Mouse (Mus musculus) layer of hippocampus, adult 2 months (tissue): ENCODE results near the gene Trpc4. TPM values are rescaled to one million over a fixed set of nuclear protein-coding genes. Genes with fewer than 3 reads are reported as not detected.

ENCODE experiments used
- DNase-seq, 2 experiments: peaks; one replicate each; pipeline ENCODE4 v3.0.0; 2022; ENCODE audit warnings: low spot score in 2 of 2
- H3K27ac ChIP-seq: fragments of 200-600 bp; 2 replicates; pipeline ENCODE4 v1.8.1; 2022
- H3K4me3 ChIP-seq: fragments of 200-600 bp; 2 replicates; pipeline ENCODE4 v1.8.1; 2022; ENCODE audit warnings: mild to moderate bottlenecking
- CTCF ChIP-seq: fragments of 200-600 bp; conservative IDR thresholded peaks from 2 replicates; pipeline ENCODE4 v1.8.1; 2022; ENCODE audit warnings: antibody characterized with exemption, mild to moderate bottlenecking, moderate library complexity
- long read RNA-seq, 2 experiments: library from polyadenylated mRNA; stranded (forward); transcript quantifications; one replicate each; pipeline ENCODE4 v2.0.0; 2021; ENCODE audit warnings: borderline mapping rate in 2 of 2
- total RNA-seq, 2 experiments: library from RNA; stranded (reverse); gene quantifications; 2 replicates each; pipeline ENCODE4 v1.2.3; 2021

Trpc4 gene
- 10 to 100 TPM; 63.9 to 66.6 TPM for total RNA-seq
- long read RNA-seq, experiment 1, transcript Trpc4-201 (11 exons, 3,473 nt): major isoform, 5 of 14 reads
- long read RNA-seq, experiment 1, partial matches to known transcripts: 2 of 14 reads
- long read RNA-seq, experiment 1, other reads (novel, unspliced or antisense): 6 of 14 reads
- long read RNA-seq, experiment 2, transcript Trpc4-201 (11 exons, 3,473 nt): major isoform, 24 of 40 reads
- long read RNA-seq, experiment 2, partial matches to known transcripts: 6 of 40 reads
- long read RNA-seq, experiment 2, other reads (novel, unspliced or antisense): 9 of 40 reads

DNA sequence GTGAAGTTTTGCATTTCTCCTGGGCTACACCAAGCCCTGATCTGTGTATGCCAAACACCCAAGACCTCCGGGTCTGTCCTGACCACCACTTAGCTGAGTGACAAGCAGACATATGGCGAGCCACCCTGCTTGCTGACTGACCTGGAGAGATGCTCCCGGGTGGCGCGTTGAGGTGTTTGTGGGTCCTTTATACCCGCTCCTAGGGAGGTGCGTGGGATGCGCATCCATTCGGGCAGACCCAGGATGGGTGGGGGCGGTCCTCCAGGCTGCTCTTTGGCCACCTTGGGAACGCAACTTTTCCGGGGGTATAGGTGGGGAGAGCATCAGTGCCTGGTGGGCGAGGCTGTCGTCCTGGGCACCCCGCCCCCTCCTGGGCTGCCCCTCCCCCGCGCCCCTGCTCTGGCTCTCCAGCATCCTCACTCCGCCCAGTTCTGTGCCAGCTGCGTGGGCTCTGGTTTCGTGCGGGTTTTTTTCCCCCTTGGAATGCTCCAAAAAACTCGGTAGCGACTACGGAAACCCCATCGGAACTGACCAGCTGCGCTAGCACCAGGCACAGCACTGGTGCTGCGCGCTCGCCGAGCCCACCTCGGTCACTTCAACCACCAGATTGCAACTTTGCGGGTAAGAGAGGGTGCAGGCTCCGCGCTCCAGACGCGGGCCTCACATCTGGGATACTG is at the start of gene Trpc4:
Gene Trpc4, plus strand, starts transcription at position 397 of the 677 bp plus-strand sequence.
- Histone ChIP-seq H3K4me3 (peak within 1 kb of the TSS; percentile 73), H3K27ac (peak within 1 kb of the TSS; percentile 97)
- TF ChIP-seq CTCF: no peak
- DNase-seq: peak in 1 of 2 experiments; percentile 46

DNA sequence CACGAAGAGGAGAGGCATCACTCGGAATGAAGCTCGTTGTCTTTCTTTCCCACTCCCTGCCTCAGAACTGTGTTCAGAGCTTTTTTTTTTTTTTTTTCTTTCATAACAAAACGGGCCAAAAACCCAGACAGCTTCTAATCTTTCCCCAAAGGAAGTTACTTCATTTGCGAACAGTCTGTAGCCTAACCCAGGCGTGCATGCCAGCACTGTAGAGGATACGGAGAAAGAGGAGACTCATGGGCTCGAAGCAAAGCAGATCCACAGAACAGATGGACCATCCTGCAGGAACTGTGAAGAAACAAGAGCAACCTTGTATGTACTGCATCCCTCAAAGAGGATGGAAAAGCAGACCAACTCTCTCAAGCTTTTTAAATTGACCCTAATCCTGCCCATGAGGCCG is 44.3 kb upstream of the Trpc4 start:
- peak in 1 of 2 experiments; percentile 2 for DNase-seq
- no peak overlapping the region for H3K27ac ChIP-seq
- no peak for TF ChIP-seq CTCF
- H3K4me3 ChIP-seq: no peak overlapping the region

DNA sequence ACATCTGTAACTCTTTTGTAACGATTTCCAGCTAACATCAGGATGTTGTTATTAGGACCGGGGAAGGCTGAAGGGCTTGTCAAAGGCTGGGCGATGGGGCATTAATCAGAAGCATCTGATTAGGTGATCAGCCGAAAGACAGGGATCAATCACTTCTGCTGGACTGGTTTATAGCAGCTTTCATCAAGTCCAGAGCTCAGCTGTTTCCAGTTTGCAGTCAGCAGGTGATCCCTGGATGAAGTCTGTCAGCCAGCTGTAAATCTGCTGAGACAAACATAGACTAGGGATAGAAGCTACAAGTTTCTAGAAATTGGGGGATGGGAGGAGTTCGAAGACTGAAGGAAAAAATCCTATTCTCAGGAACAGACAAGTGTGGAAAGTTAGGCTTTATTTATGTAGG is 20.5 kb upstream of the Trpc4 start:
- H3K27ac ChIP-seq: no peak overlapping the region
- DNase-seq: no peak

DNA sequence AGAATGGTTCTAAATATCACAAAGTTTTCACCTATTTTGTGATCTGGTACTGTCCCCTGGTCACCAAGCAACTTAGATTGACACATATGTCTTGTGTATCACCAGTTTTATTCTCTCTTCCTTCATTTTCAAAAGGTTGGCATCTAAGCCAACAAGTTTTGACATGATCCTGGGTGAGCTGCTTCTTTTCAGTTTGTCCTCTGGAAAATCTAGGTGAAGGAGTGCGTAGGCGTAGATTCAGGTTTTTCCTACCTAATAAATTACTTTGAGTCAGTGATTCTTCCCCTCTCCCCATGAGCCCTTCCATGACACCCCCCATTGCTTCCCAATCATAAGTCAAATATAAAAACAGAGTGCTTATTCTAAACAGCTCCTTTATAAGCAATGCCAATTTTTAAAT is 14.5 kb upstream of the Trpc4 start:
- H3K4me3 ChIP-seq: no peak overlapping the region
- no peak for DNase-seq
- TF ChIP-seq CTCF: no peak
- no peak overlapping the region for H3K27ac ChIP-seq

More for the DNA sequence above, 20.5 kb upstream of the Trpc4 start:
- no peak overlapping the region for H3K4me3 ChIP-seq
- no peak for TF ChIP-seq CTCF

DNA sequence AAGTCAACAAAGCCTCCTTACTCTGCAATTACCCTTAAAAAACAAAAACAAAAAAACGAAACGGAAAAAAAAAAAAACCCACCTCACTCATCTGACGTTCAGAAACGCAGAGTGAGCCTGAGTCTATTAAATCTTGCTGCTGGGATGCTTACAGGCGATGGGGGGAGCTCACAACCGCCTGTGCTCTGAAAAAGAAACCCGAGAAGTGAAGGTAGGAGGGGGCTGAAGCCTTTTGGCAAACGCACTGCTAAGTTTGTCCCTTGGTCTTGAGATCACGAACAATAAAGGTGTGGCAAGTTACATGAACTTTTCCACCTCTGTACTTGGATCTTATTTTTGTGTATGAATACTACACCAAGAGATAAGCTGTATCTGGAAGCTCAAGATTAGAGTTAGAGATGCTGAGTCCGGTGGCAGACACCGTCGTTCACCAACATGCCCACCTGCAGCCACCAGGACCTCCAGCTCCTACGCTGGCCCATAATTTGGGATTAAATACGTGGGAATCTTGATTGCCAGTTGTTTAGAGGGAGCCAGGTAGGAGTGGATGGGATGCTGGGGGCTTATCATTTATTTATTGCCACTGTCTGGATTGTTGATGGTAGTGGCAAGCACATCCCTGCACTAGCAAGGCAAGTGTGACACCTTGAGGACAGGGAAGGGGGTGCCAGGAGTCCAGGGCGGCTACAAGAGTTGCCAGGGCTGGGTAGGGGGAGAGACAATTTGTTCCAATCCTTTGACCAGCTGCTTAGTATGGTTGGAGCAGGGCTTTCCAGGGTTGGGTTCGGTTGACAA is 794 bp upstream of the Trpc4 start:
- peak; percentile 48 to 62 for DNase-seq
- Histone ChIP-seq H3K27ac (peak overlapping the region; percentile 97), H3K4me3 (peak overlapping the region; percentile 73)
- peak; percentile 74 for TF ChIP-seq CTCF

DNA sequence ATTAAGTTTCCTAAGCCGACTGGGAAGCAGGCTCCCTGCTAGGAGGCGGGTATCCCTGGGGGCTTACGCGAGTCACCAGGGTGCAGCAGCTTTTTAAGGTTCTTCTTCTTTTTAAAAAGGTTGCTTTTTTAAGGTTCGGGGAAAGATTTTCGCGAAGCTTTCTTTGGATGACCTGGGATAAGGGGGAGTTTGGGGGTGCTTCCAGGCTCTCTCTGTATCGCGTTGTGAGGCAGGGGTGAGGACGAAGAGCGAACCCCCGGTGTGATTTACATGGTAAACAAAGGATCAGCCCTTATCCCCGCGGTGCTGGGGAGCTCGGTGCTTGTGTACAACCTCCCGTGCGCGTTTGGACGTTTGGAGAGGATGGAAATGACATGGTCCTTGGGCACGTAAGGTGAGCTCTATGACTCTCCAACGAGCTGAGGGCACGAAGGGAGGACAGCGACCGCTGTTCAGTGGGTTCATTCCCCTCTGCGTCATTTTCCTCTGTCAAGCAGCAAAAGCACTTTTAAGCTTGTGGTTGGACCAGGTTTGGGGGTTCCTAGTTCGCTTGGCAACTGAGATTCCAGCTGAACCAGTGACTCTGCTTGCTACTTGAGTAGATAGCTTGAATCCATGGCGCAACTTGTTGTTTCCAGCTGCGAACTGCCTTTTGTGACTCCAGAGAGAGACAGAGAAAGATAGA is 623 bp downstream of the Trpc4 start:
- Histone ChIP-seq H3K4me3 (peak overlapping the region; percentile 73), H3K27ac (peak overlapping the region; percentile 97)
- DNase-seq: no peak
- TF ChIP-seq CTCF: no peak

DNA sequence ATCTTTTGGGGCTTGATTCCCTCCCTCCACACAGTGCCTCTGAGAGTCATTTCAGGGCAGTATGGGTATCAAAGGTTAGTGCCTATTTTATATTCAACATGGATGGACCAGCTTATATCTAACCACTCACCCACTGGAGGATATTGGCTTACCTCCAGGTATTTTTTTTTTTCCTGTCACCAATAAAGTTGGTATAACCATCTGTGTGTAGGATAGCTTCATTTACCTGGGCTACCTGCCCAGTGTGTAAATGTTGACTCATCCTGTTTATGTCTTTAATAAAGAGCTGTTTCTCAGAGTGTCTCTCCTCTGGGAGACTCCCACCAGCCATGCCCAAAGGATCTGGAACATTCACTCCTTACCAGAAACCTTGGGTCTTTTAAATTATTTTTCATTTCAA is 14.9 kb downstream of the Trpc4 start:
- Histone ChIP-seq H3K4me3 (no peak overlapping the region), H3K27ac (no peak overlapping the region)
- DNase-seq: no peak
- no peak for TF ChIP-seq CTCF

DNA sequence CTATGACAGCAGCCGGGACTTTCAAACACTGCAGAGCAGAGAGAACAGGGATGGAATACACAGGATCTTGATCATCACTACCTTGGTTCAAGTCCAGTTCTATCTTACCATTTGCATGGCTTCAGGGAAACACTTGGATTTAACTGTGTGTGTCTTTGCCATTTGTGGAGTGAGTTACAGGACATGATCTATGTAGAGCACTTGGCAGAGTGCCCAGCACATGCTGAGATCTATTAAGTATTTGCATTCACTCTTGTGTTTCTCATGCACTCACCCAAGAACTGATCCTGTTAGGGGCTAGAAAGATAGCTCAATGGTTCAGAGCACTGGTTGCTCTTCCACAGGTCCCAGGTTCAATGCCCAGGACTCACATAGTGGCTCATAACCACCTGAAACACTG is 21.5 kb downstream of the Trpc4 start:
- TF ChIP-seq CTCF: no peak
- H3K4me3 ChIP-seq: no peak overlapping the region
- H3K27ac ChIP-seq: no peak overlapping the region
- DNase-seq: no peak

DNA sequence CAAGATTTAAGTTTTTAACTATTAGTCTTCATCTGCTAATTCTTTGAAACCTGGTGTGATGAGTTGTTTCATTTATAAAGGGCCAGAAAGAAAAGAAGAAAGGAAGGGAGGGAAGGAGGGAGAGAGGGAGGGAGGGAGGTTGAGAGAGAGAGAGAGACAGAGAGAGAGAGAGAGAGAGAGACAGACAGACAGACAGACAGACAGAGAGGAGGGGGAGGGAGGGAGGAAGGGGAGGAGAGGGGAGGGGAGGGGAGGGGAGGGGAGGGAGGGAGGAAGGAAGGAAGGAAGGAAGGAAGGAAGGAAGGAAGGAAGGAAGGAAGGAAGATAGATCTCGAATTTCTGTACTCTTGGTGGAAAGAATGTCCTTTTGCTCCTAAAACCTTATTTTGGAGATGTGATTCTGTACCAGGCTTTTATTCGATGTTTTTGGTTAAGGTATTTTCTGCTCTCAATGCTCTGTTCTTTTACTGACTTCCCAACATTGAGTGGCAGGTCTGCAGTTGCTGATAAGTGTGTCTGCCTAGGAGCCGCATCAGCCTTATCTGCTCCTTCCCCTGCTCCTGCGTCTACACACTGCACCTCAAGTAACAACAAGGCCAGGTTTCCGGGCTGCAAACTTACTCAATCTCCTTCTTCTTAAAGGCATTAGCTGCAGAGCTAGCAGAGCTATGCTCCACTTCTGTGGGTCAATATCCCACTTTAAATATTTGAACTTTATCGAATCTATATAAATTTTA is 35.3 kb downstream of the Trpc4 start:
- Histone ChIP-seq H3K27ac (no peak overlapping the region), H3K4me3 (no peak overlapping the region)
- no peak for TF ChIP-seq CTCF
- no peak for DNase-seq

DNA sequence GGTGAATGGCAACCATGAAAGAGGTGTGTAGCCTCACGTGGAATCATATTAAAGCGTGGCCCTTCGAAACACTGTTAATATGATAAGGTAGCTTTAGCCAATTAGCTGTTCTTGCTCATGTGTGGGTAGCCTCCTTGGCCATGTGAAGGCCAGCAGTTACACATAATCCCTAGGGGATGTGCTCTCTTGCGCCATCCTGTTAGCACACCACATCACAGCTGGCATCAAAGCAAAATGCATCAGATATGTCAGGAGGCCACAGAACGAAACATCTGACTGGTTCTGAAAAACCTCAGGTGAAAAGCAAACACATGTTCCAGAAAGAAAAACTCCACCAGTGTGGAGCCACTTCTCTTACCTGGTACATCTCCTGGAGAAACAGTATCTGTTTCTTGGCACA is 45.4 kb downstream of the Trpc4 start:
- no peak for TF ChIP-seq CTCF
- Histone ChIP-seq H3K4me3 (no peak overlapping the region), H3K27ac (no peak overlapping the region)
- DNase-seq: no peak

DNA sequence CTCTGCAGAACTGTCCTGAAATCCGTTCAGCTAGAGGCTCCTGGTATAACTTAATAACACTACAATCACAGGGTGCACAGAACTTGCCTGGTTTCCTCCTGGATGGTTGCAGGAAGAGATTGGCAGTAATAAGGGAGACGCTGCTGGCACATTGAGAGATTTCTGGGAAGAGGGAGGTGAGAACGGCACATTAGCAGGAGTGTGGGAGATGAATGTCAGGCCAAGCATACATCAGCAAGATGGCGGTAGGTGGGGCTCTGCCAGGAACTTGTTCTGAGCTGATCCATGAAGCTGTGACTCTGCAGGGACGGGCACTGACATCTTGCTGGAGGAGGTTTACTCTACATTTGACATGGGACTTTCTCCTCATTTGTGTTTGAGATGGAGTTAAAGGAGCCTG is 48.6 kb downstream of the Trpc4 start:
- no peak for TF ChIP-seq CTCF
- peak; percentile 51 to 61 for DNase-seq
- no peak overlapping the region for H3K4me3 ChIP-seq
- peak overlapping the region; percentile 62 for H3K27ac ChIP-seq

DNA sequence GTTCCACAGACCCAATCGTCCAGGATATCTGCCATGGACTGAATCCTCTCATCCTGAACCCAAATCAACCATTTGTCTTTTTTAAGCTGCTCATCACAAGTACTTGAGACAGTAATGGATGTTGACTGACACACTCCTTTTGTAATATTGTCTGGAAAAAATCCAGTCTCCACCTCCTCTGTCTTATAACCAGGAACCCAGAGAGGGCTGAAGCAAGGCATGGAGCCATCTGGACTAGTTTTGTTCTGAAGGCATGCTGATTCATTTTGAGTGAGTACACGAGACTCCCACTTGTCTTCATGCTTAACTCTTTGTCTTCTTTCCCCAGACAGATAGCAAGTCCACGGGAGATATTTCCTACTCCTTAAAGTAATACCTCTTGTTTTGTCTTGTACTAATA is 54.3 kb downstream of the Trpc4 start:
- TF ChIP-seq CTCF: no peak
- peak; percentile 36 to 83 for DNase-seq
- peak overlapping the region; percentile 73 for H3K27ac ChIP-seq
- H3K4me3 ChIP-seq: no peak overlapping the region
